Mouse (Mus musculus): ENCODE results near the gene Agbl4.

DNA sequence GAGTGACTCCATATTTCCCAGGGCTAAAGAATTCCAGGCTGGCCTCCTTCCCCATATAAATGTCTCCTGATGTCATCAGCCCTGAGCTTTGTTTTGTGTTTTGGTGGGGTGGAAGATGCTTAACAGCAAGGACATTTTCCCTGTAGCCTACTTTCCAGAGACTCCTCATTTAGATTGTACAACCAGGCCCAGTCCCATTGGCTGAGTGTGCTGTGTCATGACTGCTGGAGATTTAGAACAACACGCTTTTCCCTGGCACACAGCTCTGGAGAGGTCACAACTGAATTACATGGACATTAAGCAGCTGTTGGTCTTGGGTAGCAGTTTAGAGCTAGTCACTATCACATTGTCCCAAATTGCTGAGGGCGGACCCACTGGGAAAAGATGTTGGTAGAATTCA is 1033.7 kb downstream of the Agbl4 start:
- TF ChIP-seq E2F4 (IDR thresholded peaks at IDR 0.05; ENCODE audit: insufficient read depth): no peak
- TF ChIP-seq POLR2A (IDR thresholded peaks at IDR 0.05; ENCODE audit: insufficient read length, low read depth): no peak
- TF ChIP-seq USF1 (IDR thresholded peaks at IDR 0.05; ENCODE audit: low read depth): no peak
